Mouse (Mus musculus) cerebellum, adult 2 months (tissue): ENCODE measurements around the gene Lrig2.

Experiments used
- CTCF ChIP-seq: fragments of 200-500 bp; IDR thresholded peaks from 2 replicates; pipeline ENCODE4 v1.5.1; 2011; ENCODE audit warnings: low read depth, mild to moderate bottlenecking, control low read depth, low read length, moderate library complexity, borderline replicate concordance; ENCODE audit not compliant: insufficient read depth
- POLR2A ChIP-seq: fragments of 200-500 bp; IDR thresholded peaks from 2 replicates; pipeline ENCODE4 v1.6.1; 2011; ENCODE audit warnings: low read length, control low read depth, borderline replicate concordance; ENCODE audit not compliant: insufficient read depth

DNA sequence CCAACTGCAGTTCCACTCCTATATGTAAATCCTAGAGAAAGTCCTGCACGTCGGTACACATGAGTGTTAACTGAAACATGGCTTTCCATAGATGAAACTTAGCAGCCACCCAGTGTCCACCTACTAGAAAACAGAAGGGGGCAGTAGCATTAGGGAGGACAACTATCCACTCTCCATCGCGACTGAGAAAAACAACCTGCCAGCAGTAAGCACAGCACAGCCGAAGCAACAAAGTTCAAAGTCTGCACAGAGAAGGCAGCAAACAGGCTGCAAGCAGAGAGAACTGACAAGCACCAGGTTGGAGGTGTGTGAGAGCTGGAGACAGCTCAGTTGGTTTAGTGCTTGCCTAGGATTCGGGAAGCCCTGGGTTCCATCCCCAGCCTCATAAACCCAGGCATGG, 7.2 kb upstream of the Lrig2 start:
- TF ChIP-seq CTCF: no peak
- TF ChIP-seq POLR2A: no peak
